In genomic region chr5:74669925-74670324, GRCm38 (mm10) we compare ENCODE assay signal across 17 mouse cellular contexts. TPM values are rescaled to one million over a fixed set of nuclear protein-coding genes. Genes with fewer than 3 reads are reported as not detected.
A peak's percentile ranks its signal among the peaks of the same experiment; 100 is the strongest.
DNase-seq lines count a peak whose midpoint lies in the region; ATAC-seq and TF ChIP-seq lines count a peak whose summit lies in the region.
"Had no signal": no experiment of that assay in that cellular context is flagged by ENCODE, and none has a peak within 500 bp of the region (broad histone marks: within the 10 kb centered on the region; RNA-seq: fewer than 3 reads in every experiment).

No protein-coding gene starts in this region.

- 35% methylated on average over 6 of the region's 6 CpGs for WGBS in heart, adult 2 months
- WGBS in heart, embryonic 12.5 days: 69% methylated on average over 6 of the region's 6 CpGs
- WGBS in kidney, adult 2 months: 60% methylated on average over 6 of the region's 6 CpGs
- WGBS in lung, embryonic 15.5 days: 37% methylated on average over 6 of the region's 6 CpGs

- TF ChIP-seq CTCF in heart, adult 2 months (IDR thresholded peaks at IDR 0.05): no peak
- TF ChIP-seq CTCF in kidney, adult 2 months (conservative IDR thresholded peaks at IDR 0.05; ENCODE audit: insufficient read depth, insufficient read length, low read depth, low read length): no peak

- H3K4me2 ChIP-seq in heart, embryonic 12.5 days: no peak overlapping the region
- H3K4me2 ChIP-seq in lung, embryonic 15.5 days: no peak overlapping the region
- H3K4me2 ChIP-seq: forebrain, embryonic 13.5 days; hindbrain, embryonic 15.5 days had no signal

- no peaks in the 10 kb centered on the region for H3K27me3 ChIP-seq in heart, adult 2 months (ENCODE audit: control insufficient read depth, insufficient read depth, low read length)
- H3K27me3 ChIP-seq in heart, embryonic 12.5 days (replicated peaks): no peaks in the 10 kb centered on the region
- H3K27me3 ChIP-seq in kidney, adult 2 months (replicated peaks; ENCODE audit: control insufficient read depth, insufficient read depth, low read length): no peaks in the 10 kb centered on the region
- no peaks in the 10 kb centered on the region for H3K27me3 ChIP-seq in lung, embryonic 15.5 days
- H3K27me3 ChIP-seq: forebrain, embryonic 13.5 days; hindbrain, embryonic 15.5 days had no signal

- peaks cover 9% of the 10 kb centered on the region for H3K36me3 ChIP-seq in heart, adult 2 months (ENCODE audit: control insufficient read depth, insufficient read depth, low read length)
- no peaks in the 10 kb centered on the region for H3K36me3 ChIP-seq in heart, embryonic 12.5 days
- no peaks in the 10 kb centered on the region for H3K36me3 ChIP-seq in kidney, adult 2 months (ENCODE audit: control insufficient read depth, insufficient read depth, low read length)
- no peaks in the 10 kb centered on the region for H3K36me3 ChIP-seq in lung, embryonic 15.5 days
- H3K36me3 ChIP-seq: embryonic facial prominence, embryonic 10.5 days; hindbrain, embryonic 15.5 days had no signal

- TF ChIP-seq POLR2A in heart, adult 2 months (IDR thresholded peaks at IDR 0.05; ENCODE audit: insufficient read depth, low read depth, low read length): no peak
- no peak for TF ChIP-seq POLR2A in kidney, adult 2 months (IDR thresholded peaks at IDR 0.05; ENCODE audit: low read depth, low read length)

- H3K4me1 ChIP-seq in heart, adult 2 months (ENCODE audit: control insufficient read depth, insufficient read depth, low read length): peaks cover 11% of the 10 kb centered on the region
- H3K4me1 ChIP-seq in heart, embryonic 12.5 days (replicated peaks): no peaks in the 10 kb centered on the region
- H3K4me1 ChIP-seq in kidney, adult 2 months (ENCODE audit: control insufficient read depth, insufficient read depth, low read length): no peaks in the 10 kb centered on the region
- 0 out of 2 replicates have a peak, but pooled peaks cover 10% of the 10 kb centered on the region for H3K4me1 ChIP-seq in lung, embryonic 15.5 days
- H3K4me1 ChIP-seq in brown adipose tissue, adult 24 weeks (ENCODE audit: control insufficient read depth, insufficient read depth, insufficient read length, low read length): peaks cover 15% of the 10 kb centered on the region
- H3K4me1 ChIP-seq: embryonic facial prominence, embryonic 10.5 days; forebrain, embryonic 13.5 days; hindbrain, embryonic 15.5 days had no signal

- no peak overlapping the region for H3K9ac ChIP-seq in heart, adult 2 months (ENCODE audit: low read depth, low read length)
- no peak overlapping the region for H3K9ac ChIP-seq in heart, embryonic 12.5 days
- H3K9ac ChIP-seq in lung, embryonic 15.5 days: no peak overlapping the region
- H3K9ac ChIP-seq: forebrain, embryonic 13.5 days; forebrain, postnatal 0 days; hindbrain, embryonic 15.5 days had no signal

- no peaks in the 10 kb centered on the region for H3K79me2 ChIP-seq in heart, adult 2 months (replicated peaks; ENCODE audit: control insufficient read depth, insufficient read depth, low read length)

- H3K4me3 ChIP-seq in heart, adult 2 months: no peak overlapping the region
- no peak overlapping the region for H3K4me3 ChIP-seq in heart, embryonic 12.5 days
- no peak overlapping the region for H3K4me3 ChIP-seq in kidney, adult 2 months (ENCODE audit: insufficient read depth, low read depth, low read length)
- no peak overlapping the region for H3K4me3 ChIP-seq in lung, embryonic 15.5 days
- no peak overlapping the region for H3K4me3 ChIP-seq in brown adipose tissue, adult 24 weeks (ENCODE audit: insufficient read depth, low read depth, low read length)
- H3K4me3 ChIP-seq: embryonic facial prominence, embryonic 10.5 days; forebrain, embryonic 13.5 days; hindbrain, embryonic 15.5 days had no signal

- no peak for ATAC-seq in heart, embryonic 12.5 days (ENCODE audit: insufficient number of reproducible peaks, low FRiP score)
- no peak for ATAC-seq in lung, embryonic 15.5 days (ENCODE audit: borderline replicate concordance, extremely low read depth, low FRiP score, low TSS enrichment)
- ATAC-seq: forebrain, embryonic 13.5 days; forebrain, postnatal 0 days had no signal

- no peaks in the 10 kb centered on the region for H3K9me3 ChIP-seq in heart, embryonic 12.5 days (replicated peaks)
- H3K9me3 ChIP-seq in lung, embryonic 15.5 days: no peaks in the 10 kb centered on the region
- H3K9me3 ChIP-seq: embryonic facial prominence, embryonic 10.5 days; forebrain, embryonic 13.5 days; hindbrain, embryonic 15.5 days had no signal

- DNase-seq in heart, adult 2 months: peak in 1 of 2 experiments; percentile 39
- peak; percentile 34 for DNase-seq in kidney, adult 2 months
- no peak for DNase-seq in kidney, adult 11 months
- DNase-seq in lung, adult 18-20 months: no peak
- DNase-seq in ovary, postnatal 14 days (ENCODE audit: low spot score): no peak
- DNase-seq: adrenal gland, adult 2 months; adrenal gland, postnatal 25 days; cerebellum, adult 2 months; cerebellum, postnatal 10 days; forebrain, postnatal 0 days; gastrocnemius, postnatal 10 days had no signal

- TF ChIP-seq EP300 in heart, adult 2 months (IDR thresholded peaks at IDR 0.05; ENCODE audit: insufficient read depth, low read depth, low read length): peak; percentile 80

- intact Hi-C loops in heart, adult 2 months (cut with DNase I): no loop called here

- peak overlapping the region; percentile 75 for H3K27ac ChIP-seq in heart, adult 2 months
- H3K27ac ChIP-seq in heart, embryonic 12.5 days (ENCODE audit: poor library complexity, severe bottlenecking): no peak overlapping the region
- peak overlapping the region; percentile 35; the same call in 1 of the 2 replicates for H3K27ac ChIP-seq in kidney, adult 2 months (ENCODE audit: insufficient read depth, low read depth, low read length)
- H3K27ac ChIP-seq in lung, embryonic 15.5 days: peak overlapping the region; percentile 61
- H3K27ac ChIP-seq in brown adipose tissue, adult 24 weeks (replicated peaks; ENCODE audit: low read depth, low read length): peak overlapping the region; percentile 72
- H3K27ac ChIP-seq: embryonic facial prominence, embryonic 10.5 days; forebrain, embryonic 13.5 days; hindbrain, embryonic 15.5 days had no signal

RNA-seq across cellular contexts. Expression of gene Lnx1, which starts 32.8 kb away (rescaled TPM):
- 10 to 100 TPM in 1 of 2 experiments, 1 to 10 TPM in 1; 9.8 to 12.2 TPM for total RNA-seq in heart, adult 2 months (2021)
- 6.8 and 13.8 TPM in 2 replicates for polyA plus RNA-seq in heart, adult 2 months (2012; rRNA removed)
- polyA plus RNA-seq in heart, embryonic 12.5 days (2016; fragmentation: Nextera tagmentation; extraction: Ambion mirVana): 0.92 and 1.0 TPM in 2 replicates
- polyA plus RNA-seq in kidney, adult 2 months (2012; rRNA removed): 6.1 and 7.4 TPM in 2 replicates
- 5.4 and 6.2 TPM in 2 replicates for polyA plus RNA-seq in lung, embryonic 15.5 days (2015; fragmentation: Nextera tagmentation; extraction: Ambion mirVana)
- polyA plus RNA-seq in brown adipose tissue, adult 24 weeks (2012; ENCODE audit: insufficient read depth, insufficient read length, missing spikeins): 1.7 and 3.1 TPM in 2 replicates
